Mouse (Mus musculus): Measurements from ENCODE around the gene Oat. TPM values are rescaled to one million over a fixed set of nuclear protein-coding genes. Genes with fewer than 3 reads are reported as not detected.

Gene Oat
- polyA plus RNA-seq, 2 experiments: 169 to 250 TPM

DNA sequence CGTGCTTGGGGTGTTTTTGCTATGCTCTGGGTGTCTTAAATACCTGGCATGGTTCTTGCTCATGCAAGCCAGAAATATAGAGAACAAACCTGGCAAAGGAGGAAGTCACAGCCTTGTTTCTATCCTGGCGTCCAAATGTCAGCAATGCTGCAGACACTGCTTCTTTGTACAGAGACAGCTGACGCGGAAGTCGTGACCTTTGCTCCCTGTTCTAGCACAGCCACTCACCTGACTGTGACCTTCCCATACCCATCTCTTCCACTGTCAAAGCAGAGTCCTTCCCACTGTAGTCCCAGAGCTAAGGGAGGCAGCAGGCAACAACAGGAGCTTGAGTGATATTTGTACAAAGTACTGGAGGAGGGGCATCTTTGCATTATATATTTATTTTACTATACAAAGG lies 13.4 kb upstream of the Oat start:
- TF ChIP-seq POLR2A (IDR thresholded peaks at IDR 0.05; ENCODE audit: borderline replicate concordance, extremely low read depth, insufficient read depth, insufficient read length): no peak
- Histone ChIP-seq H3K4me1 (ENCODE audit: control insufficient read depth, insufficient read depth, low read length) (no peaks in the 10 kb centered on the region), H3K4me2 (replicated peaks; ENCODE audit: low read depth, low read length, severe bottlenecking) (no peak overlapping the region), H3K4me3 (replicated peaks; ENCODE audit: low read length) (no peak overlapping the region), H3K36me3 (ENCODE audit: control insufficient read depth, insufficient read depth, low read length) (no peaks in the 10 kb centered on the region), H3K9ac (ENCODE audit: low read depth, low read length, severe bottlenecking) (no peak overlapping the region), H3K27ac (replicated peaks; ENCODE audit: low read depth, low read length) (no peak overlapping the region), H3K27me3 (ENCODE audit: control insufficient read depth, insufficient read depth, low read length) (no peaks in the 10 kb centered on the region), H3K9me3 (ENCODE audit: control insufficient read depth, low read length) (no peaks in the 10 kb centered on the region)
- WGBS: 57% methylated on average over 5 of the region's 5 CpGs
- no peak for DNase-seq (ENCODE audit: low spot score)
- no peak for ATAC-seq (ENCODE audit: low FRiP score, low read depth)

DNA sequence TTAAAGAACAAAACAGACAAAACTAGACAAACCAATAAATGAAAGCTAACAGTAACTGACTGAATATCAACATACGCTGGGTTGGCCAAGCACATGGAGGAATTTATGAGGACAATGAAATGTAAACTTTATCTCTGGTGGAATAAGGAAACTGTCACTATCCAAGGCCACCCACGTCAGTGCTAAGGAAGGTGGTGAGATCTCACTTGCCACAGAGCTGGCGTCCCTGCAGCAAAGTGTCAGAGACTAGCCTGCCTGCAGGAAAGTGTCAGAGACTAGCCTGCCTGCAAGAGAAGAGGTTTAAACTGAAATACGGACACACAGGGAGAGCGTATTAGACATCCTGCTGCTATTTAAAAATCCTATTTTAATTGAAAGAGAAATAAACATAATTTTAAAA lies 11.0 kb upstream of the Oat start:
- Histone ChIP-seq H3K4me1 (ENCODE audit: control insufficient read depth, insufficient read depth, low read length) (no peaks in the 10 kb centered on the region), H3K9me3 (ENCODE audit: control insufficient read depth, low read length) (no peaks in the 10 kb centered on the region), H3K36me3 (ENCODE audit: control insufficient read depth, insufficient read depth, low read length) (no peaks in the 10 kb centered on the region), H3K4me2 (replicated peaks; ENCODE audit: low read depth, low read length, severe bottlenecking) (no peak overlapping the region), H3K4me3 (replicated peaks; ENCODE audit: low read length) (no peak overlapping the region), H3K27me3 (ENCODE audit: control insufficient read depth, insufficient read depth, low read length) (no peaks in the 10 kb centered on the region), H3K9ac (ENCODE audit: low read depth, low read length, severe bottlenecking) (no peak overlapping the region), H3K27ac (replicated peaks; ENCODE audit: low read depth, low read length) (no peak overlapping the region)
- no peak for TF ChIP-seq POLR2A (IDR thresholded peaks at IDR 0.05; ENCODE audit: borderline replicate concordance, extremely low read depth, insufficient read depth, insufficient read length)
- DNase-seq (ENCODE audit: low spot score) (no peak), ATAC-seq (ENCODE audit: low FRiP score, low read depth) (no peak)
- WGBS: 57% methylated on average over 5 of the region's 5 CpGs

DNA sequence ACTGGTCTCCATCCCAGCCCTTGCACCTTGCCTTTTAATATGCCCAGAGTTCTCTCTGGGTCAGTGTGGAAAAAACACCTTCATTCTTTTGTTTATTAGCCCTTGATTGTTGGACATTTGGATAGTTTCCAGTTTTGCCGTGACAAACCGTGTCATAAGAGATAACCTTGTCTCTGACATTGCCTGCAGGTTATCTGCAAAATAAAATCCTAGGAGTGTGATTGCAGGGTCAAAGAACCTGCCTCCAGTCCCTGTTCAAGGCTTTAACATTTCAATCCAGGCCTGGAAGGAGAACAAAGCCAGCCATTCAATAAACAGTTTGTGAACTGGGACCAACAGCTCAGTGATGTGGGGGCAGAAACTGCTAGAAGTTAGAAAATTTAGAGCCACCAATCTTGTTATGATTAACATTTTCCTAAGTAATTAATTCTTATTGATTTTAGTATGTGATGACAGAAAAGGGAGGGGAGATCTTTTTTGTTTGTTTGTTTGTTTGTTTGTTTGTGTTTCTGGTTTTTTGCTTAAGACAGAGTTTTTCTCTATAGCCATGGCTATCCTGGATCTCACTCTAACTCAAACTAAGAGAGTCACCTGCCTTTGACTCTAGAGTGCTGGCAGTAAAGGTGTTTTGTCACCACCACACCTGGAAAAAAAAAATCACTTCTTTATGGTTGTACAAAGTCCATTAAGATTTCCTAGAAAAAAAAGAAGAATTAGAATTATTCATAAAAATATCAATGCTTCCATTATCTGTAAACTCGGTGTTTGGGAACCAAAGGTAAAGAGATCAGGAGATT lies 9.7 kb upstream of the Oat start:
- WGBS: 59% methylated on average over 3 of the region's 3 CpGs
- Histone ChIP-seq H3K9me3 (ENCODE audit: control insufficient read depth, low read length) (no peaks in the 10 kb centered on the region), H3K9ac (ENCODE audit: low read depth, low read length, severe bottlenecking) (no peak overlapping the region), H3K4me3 (replicated peaks; ENCODE audit: low read length) (no peak overlapping the region), H3K27me3 (ENCODE audit: control insufficient read depth, insufficient read depth, low read length) (no peaks in the 10 kb centered on the region), H3K27ac (replicated peaks; ENCODE audit: low read depth, low read length) (no peak overlapping the region), H3K4me2 (replicated peaks; ENCODE audit: low read depth, low read length, severe bottlenecking) (no peak overlapping the region), H3K4me1 (ENCODE audit: control insufficient read depth, insufficient read depth, low read length) (no peaks in the 10 kb centered on the region), H3K36me3 (ENCODE audit: control insufficient read depth, insufficient read depth, low read length) (no peaks in the 10 kb centered on the region)
- DNase-seq (ENCODE audit: low spot score) (no peak), ATAC-seq (ENCODE audit: low FRiP score, low read depth) (no peak)
- TF ChIP-seq POLR2A (IDR thresholded peaks at IDR 0.05; ENCODE audit: borderline replicate concordance, extremely low read depth, insufficient read depth, insufficient read length): no peak

DNA sequence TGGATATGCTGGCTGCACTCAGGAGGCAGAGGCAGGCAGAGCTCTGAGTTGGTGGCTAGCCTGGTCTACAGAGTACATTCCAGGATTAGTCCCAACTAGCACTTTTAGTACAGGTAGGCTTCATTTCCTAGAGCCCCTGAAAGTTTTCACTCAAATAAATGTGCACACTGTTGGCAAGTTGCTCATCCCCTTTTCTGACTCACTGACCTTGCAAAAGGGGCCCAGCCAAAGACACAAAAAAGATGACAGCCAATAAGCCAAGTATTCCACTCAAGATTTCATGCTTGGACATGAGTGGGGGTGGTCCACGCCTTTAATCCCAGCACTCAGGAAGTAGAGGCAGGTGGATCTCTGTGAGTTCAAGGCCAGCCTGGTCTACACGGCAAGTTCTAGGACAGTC lies 5.2 kb upstream of the Oat start:
- Histone ChIP-seq H3K27me3 (ENCODE audit: control insufficient read depth, insufficient read depth, low read length) (no peaks in the 10 kb centered on the region), H3K27ac (replicated peaks; ENCODE audit: low read depth, low read length) (no peak overlapping the region), H3K4me1 (ENCODE audit: control insufficient read depth, insufficient read depth, low read length) (no peaks in the 10 kb centered on the region), H3K9ac (ENCODE audit: low read depth, low read length, severe bottlenecking) (no peak overlapping the region), H3K4me3 (replicated peaks; ENCODE audit: low read length) (no peak overlapping the region), H3K9me3 (ENCODE audit: control insufficient read depth, low read length) (no peaks in the 10 kb centered on the region), H3K36me3 (ENCODE audit: control insufficient read depth, insufficient read depth, low read length) (no peaks in the 10 kb centered on the region), H3K4me2 (replicated peaks; ENCODE audit: low read depth, low read length, severe bottlenecking) (no peak overlapping the region)
- WGBS: 93% methylated on average over 2 of the region's 2 CpGs
- DNase-seq (ENCODE audit: low spot score): no peak
- no peak for ATAC-seq (ENCODE audit: low FRiP score, low read depth)
- TF ChIP-seq POLR2A (IDR thresholded peaks at IDR 0.05; ENCODE audit: borderline replicate concordance, extremely low read depth, insufficient read depth, insufficient read length): no peak

DNA sequence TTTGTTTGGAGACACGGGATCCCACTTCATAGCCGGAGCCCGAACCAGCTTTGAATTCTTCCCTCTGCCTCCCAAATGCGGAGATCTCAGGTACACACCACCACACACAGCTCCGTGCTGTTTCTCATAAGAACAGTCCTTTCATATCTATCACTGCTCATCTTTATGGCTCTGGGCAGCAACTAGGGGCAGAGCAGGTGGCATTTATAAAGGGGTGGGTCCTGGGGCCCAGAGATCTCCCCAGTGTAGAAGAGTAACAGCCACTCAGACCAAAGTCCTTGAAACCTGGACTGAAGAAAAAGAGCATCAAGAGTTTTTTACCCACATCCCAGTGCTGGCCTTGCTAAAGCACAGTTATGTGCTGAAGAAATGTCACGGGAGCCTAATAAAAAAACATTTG lies 4.3 kb upstream of the Oat start:
- Histone ChIP-seq H3K36me3 (ENCODE audit: control insufficient read depth, insufficient read depth, low read length) (no peaks in the 10 kb centered on the region), H3K4me1 (ENCODE audit: control insufficient read depth, insufficient read depth, low read length) (peaks cover 2% of the 10 kb centered on the region; the same call in 1 of the 2 replicates), H3K4me3 (replicated peaks; ENCODE audit: low read length) (no peak overlapping the region), H3K9me3 (ENCODE audit: control insufficient read depth, low read length) (no peaks in the 10 kb centered on the region), H3K9ac (ENCODE audit: low read depth, low read length, severe bottlenecking) (no peak overlapping the region), H3K27ac (replicated peaks; ENCODE audit: low read depth, low read length) (no peak overlapping the region), H3K27me3 (ENCODE audit: control insufficient read depth, insufficient read depth, low read length) (no peaks in the 10 kb centered on the region), H3K4me2 (replicated peaks; ENCODE audit: low read depth, low read length, severe bottlenecking) (no peak overlapping the region)
- no peak for ATAC-seq (ENCODE audit: low FRiP score, low read depth)
- no peak for TF ChIP-seq POLR2A (IDR thresholded peaks at IDR 0.05; ENCODE audit: borderline replicate concordance, extremely low read depth, insufficient read depth, insufficient read length)
- WGBS: 73% methylated on average over 6 of the region's 6 CpGs
- no peak for DNase-seq (ENCODE audit: low spot score)

Data from limb, embryonic 14.5 days (tissue).